Mouse (Mus musculus): Measurements from ENCODE around the gene Slamf9.

Slamf9 gene

GRCm38 (mm10) chr1:172489585-172490250 lies 14.6 kb downstream of the Slamf9 start:
- DNase-seq (ENCODE audit: low read depth, low spot score), result no peak

GRCm38 (mm10) chr1:172490261-172490661 lies 15.1 kb downstream of the Slamf9 start:
- DNase-seq (ENCODE audit: low read depth, low spot score), result peak; percentile 55

- no peak for DNase-seq (ENCODE audit: low read depth, low spot score)
Observed at GRCm38 (mm10) chr1:172492047-172492446, 16.9 kb downstream of the Slamf9 start.

GRCm38 (mm10) chr1:172493516-172493915 lies 18.4 kb downstream of the Slamf9 start:
- no peak for DNase-seq (ENCODE audit: low read depth, low spot score)

GRCm38 (mm10) chr1:172496030-172496429 lies 20.9 kb downstream of the Slamf9 start:
- no peak for DNase-seq (ENCODE audit: low read depth, low spot score)

- no peak for DNase-seq (ENCODE audit: low read depth, low spot score)
Observed at GRCm38 (mm10) chr1:172497428-172497827, 22.3 kb downstream of the Slamf9 start.

- DNase-seq (ENCODE audit: low read depth, low spot score), result peak; percentile 54
Observed at GRCm38 (mm10) chr1:172499765-172500441, 24.7 kb downstream of the Slamf9 start, which contains the start of gene Tagln2. Tagln2 (plus strand) TSS chr1:172500047.

- DNase-seq (ENCODE audit: low read depth, low spot score), result no peak
Observed at GRCm38 (mm10) chr1:172500451-172501370, 25.6 kb downstream of the Slamf9 start.

GRCm38 (mm10) chr1:172501371-172502144 lies 26.4 kb downstream of the Slamf9 start:
- no peak for DNase-seq (ENCODE audit: low read depth, low spot score)

GRCm38 (mm10) chr1:172502145-172503110 lies 27.3 kb downstream of the Slamf9 start:
- DNase-seq (ENCODE audit: low read depth, low spot score), result no peak

GRCm38 (mm10) chr1:172503111-172503997 lies 28.2 kb downstream of the Slamf9 start:
- DNase-seq (ENCODE audit: low read depth, low spot score), result no peak

GRCm38 (mm10) chr1:172504756-172505155 lies 29.6 kb downstream of the Slamf9 start:
- DNase-seq (ENCODE audit: low read depth, low spot score), result no peak

GRCm38 (mm10) chr1:172507001-172507400 lies 31.8 kb downstream of the Slamf9 start:
- no peak for DNase-seq (ENCODE audit: low read depth, low spot score)

- no peak for DNase-seq (ENCODE audit: low read depth, low spot score)
Observed at GRCm38 (mm10) chr1:172507701-172508100, 32.5 kb downstream of the Slamf9 start.

GRCm38 (mm10) chr1:172508172-172508571 lies 33.0 kb downstream of the Slamf9 start:
- DNase-seq (ENCODE audit: low read depth, low spot score), result no peak

GRCm38 (mm10) chr1:172509235-172509634 lies 34.1 kb downstream of the Slamf9 start:
- no peak for DNase-seq (ENCODE audit: low read depth, low spot score)

GRCm38 (mm10) chr1:172509983-172510382 lies 34.8 kb downstream of the Slamf9 start:
- DNase-seq (ENCODE audit: low read depth, low spot score), result no peak

GRCm38 (mm10) chr1:172510421-172510972 lies 35.3 kb downstream of the Slamf9 start:
- no peak for DNase-seq (ENCODE audit: low read depth, low spot score)

GRCm38 (mm10) chr1:172512962-172513361 lies 37.8 kb downstream of the Slamf9 start:
- no peak for DNase-seq (ENCODE audit: low read depth, low spot score)
